Mouse (Mus musculus): ENCODE measurements around the gene Cd8a.

GRCm38 (mm10) chr6:71415446-71415845 is 42.2 kb downstream of the Cd8a start:
- TF ChIP-seq GATA1 (IDR thresholded peaks at IDR 0.05; ENCODE audit: low read length) (no peak), TAL1 (IDR thresholded peaks at IDR 0.05; ENCODE audit: low read length) (no peak)

Data from erythroblast, embryonic 14.5 days (primary cell).